Mouse (Mus musculus): ENCODE measurements around the gene Ctso. TPM values are rescaled to one million over a fixed set of nuclear protein-coding genes. Genes with fewer than 3 reads are reported as not detected.

Gene Ctso
- polyA plus RNA-seq, 2 experiments = 2.5 to 4.7 TPM

DNA sequence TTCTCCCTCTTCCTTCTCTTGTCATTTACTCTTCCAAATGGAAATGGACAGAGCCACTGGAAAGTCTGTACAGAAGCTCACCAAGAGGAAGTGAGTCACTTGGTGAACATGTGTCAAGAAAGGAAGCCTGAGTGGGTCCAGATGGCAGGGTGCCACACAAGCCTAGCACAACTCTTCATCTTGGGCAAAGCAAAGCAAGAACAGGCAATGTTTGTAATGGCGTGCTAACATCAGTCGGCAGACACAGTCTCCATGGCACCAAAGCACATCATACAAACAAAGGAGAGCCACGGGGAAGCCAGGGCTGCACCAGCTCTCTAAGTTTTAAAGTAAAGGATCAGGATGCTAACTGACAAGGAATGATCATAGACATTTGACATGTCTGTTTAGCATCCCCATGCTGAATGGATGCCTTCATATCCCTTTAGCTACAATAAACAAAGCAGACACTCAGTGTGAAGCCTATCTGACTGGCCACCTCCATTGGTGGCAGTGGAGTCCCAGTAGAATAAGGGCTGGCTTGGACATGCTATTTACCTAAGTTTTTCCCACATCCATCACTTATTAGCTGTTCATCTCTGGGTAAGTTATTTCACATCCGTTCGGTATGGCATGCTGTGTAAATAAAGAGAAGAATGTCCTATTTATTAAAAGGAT, 16.2 kb upstream of the Ctso start:
- ATAC-seq (ENCODE audit: insufficient read depth) (no peak), DNase-seq (ENCODE audit: low read depth in 3 of 3, low spot score in 3 of 3) (no peak)
- Histone ChIP-seq H3K9me3 (ENCODE audit: control insufficient read depth, low read length) (no peaks in the 10 kb centered on the region), H3K4me1 (replicated peaks; ENCODE audit: control insufficient read depth in 2 of 2, insufficient read depth in 2 of 2, low read length in 1 of 2) (no peaks in the 10 kb centered on the region), H3K27ac (no peak overlapping the region), H3K4me2 (ENCODE audit: low read depth) (no peak overlapping the region), H3K27me3 (ENCODE audit: control insufficient read depth, insufficient read depth, low read length) (no peaks in the 10 kb centered on the region), H3K4me3 (ENCODE audit: insufficient read depth in 1 of 2, low read depth in 2 of 2, low read length in 2 of 2) (no peak overlapping the region), H3K36me3 (replicated peaks; ENCODE audit: control insufficient read depth, insufficient read depth, low read depth) (no peaks in the 10 kb centered on the region), H3K9ac (replicated peaks) (no peak overlapping the region)
- WGBS (ENCODE audit: insufficient replicate concordance) = 72% methylated on average over 5 of the region's 5 CpGs
- TF ChIP-seq CTCF (IDR thresholded peaks at IDR 0.05; ENCODE audit: low read depth) (no peak), EP300 (IDR thresholded peaks at IDR 0.05; ENCODE audit: low read depth) (no peak)

DNA sequence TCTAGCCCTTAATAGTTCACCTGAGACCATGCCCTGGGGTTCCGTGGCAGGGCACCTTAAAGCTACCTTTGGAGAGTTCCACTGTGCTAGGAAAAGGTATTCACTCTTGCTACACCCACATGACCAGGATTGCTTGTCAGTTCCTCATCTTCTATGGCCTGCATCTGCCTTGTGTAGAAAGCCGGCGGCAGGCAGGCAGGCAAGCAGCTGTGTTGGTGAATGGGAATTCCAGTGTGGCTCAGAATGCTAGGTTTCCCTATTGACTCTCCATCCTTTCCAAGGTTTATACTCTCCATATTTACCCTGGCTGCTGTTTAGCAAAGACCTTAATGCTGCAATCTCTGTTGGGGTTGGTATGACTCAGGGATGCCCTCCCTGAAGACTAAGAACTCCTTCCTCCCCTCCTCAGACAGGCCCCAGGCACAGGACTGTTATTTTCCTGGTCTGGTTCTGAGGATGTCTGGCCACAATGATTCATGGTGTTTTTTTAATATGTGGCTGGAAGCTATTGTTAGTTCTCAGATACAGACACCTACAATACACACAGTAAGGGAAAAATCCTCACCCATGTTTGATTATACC, 15.0 kb upstream of the Ctso start:
- ATAC-seq (ENCODE audit: insufficient read depth) (no peak), DNase-seq (ENCODE audit: low read depth in 3 of 3, low spot score in 3 of 3) (no peak)
- Histone ChIP-seq H3K27ac (no peak overlapping the region), H3K9ac (replicated peaks) (no peak overlapping the region), H3K9me3 (ENCODE audit: control insufficient read depth, low read length) (no peaks in the 10 kb centered on the region), H3K4me1 (replicated peaks; ENCODE audit: control insufficient read depth in 2 of 2, insufficient read depth in 2 of 2, low read length in 1 of 2) (no peaks in the 10 kb centered on the region), H3K36me3 (replicated peaks; ENCODE audit: control insufficient read depth, insufficient read depth, low read depth) (no peaks in the 10 kb centered on the region), H3K27me3 (ENCODE audit: control insufficient read depth, insufficient read depth, low read length) (no peaks in the 10 kb centered on the region), H3K4me3 (ENCODE audit: insufficient read depth in 1 of 2, low read depth in 2 of 2, low read length in 2 of 2) (no peak overlapping the region), H3K4me2 (ENCODE audit: low read depth) (no peak overlapping the region)
- TF ChIP-seq CTCF (IDR thresholded peaks at IDR 0.05; ENCODE audit: low read depth) = no peak
- no peak for TF ChIP-seq EP300 (IDR thresholded peaks at IDR 0.05; ENCODE audit: low read depth)
- WGBS (ENCODE audit: insufficient replicate concordance) = 63% methylated on average over 3 of the region's 3 CpGs

DNA sequence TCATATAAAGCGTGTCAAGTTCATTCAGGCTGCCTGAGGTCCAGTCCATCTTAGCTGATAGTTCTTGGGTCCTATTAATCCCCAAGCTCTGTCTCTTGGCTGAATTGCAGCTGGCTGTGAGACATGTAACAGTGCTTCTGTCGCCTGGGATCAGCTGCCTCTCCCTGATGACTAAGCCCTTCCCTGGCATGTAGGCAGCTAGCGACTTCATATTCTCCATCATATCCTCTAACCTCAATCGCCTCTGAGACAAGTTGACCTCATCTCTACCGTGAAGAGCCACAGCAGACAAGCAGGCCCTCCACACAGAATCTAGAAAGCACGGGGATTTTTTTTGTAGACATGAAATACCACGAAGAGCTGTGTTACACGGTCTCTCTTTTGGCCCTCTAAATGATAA, 14.2 kb upstream of the Ctso start:
- ATAC-seq (ENCODE audit: insufficient read depth) = no peak
- no peaks in the 10 kb centered on the region for H3K9me3 ChIP-seq (ENCODE audit: control insufficient read depth, low read length)
- H3K4me1 ChIP-seq (replicated peaks; ENCODE audit: control insufficient read depth in 2 of 2, insufficient read depth in 2 of 2, low read length in 1 of 2) = no peaks in the 10 kb centered on the region
- no peaks in the 10 kb centered on the region for H3K27me3 ChIP-seq (ENCODE audit: control insufficient read depth, insufficient read depth, low read length)
- WGBS (ENCODE audit: insufficient replicate concordance) = 61% methylated on average over 8 of the region's 8 CpGs
- no peak for DNase-seq (ENCODE audit: low read depth in 3 of 3, low spot score in 3 of 3)
- no peak overlapping the region for H3K27ac ChIP-seq
- H3K4me2 ChIP-seq (ENCODE audit: low read depth) = no peak overlapping the region
- no peak overlapping the region for H3K9ac ChIP-seq (replicated peaks)
- H3K36me3 ChIP-seq (replicated peaks; ENCODE audit: control insufficient read depth, insufficient read depth, low read depth) = no peaks in the 10 kb centered on the region
- TF ChIP-seq EP300 (IDR thresholded peaks at IDR 0.05; ENCODE audit: low read depth) (no peak), CTCF (IDR thresholded peaks at IDR 0.05; ENCODE audit: low read depth) (no peak)
- no peak overlapping the region for H3K4me3 ChIP-seq (ENCODE audit: insufficient read depth in 1 of 2, low read depth in 2 of 2, low read length in 2 of 2)

DNA sequence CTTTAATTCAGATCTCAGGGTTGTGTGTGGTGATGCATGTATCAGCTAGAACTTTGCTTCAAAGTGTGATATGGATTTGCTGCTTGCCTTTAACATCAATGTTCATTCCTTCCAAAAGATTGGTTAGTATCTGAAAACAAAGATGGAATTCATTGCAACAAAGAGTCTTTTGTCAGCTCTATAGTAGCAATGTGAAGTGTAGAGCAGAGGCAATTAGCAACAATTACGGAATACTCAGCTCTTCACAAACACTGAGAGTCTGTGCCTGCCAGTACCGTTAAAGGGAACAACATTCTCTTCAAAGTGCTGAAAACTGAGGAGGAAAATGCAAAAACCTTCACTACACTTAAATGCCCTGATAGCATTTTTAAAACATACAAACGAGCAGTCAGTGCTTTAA, 12.7 kb upstream of the Ctso start:
- Histone ChIP-seq H3K9ac (replicated peaks) (no peak overlapping the region), H3K36me3 (replicated peaks; ENCODE audit: control insufficient read depth, insufficient read depth, low read depth) (no peaks in the 10 kb centered on the region), H3K9me3 (ENCODE audit: control insufficient read depth, low read length) (no peaks in the 10 kb centered on the region), H3K4me3 (ENCODE audit: insufficient read depth in 1 of 2, low read depth in 2 of 2, low read length in 2 of 2) (no peak overlapping the region), H3K27ac (no peak overlapping the region), H3K4me2 (ENCODE audit: low read depth) (no peak overlapping the region), H3K27me3 (ENCODE audit: control insufficient read depth, insufficient read depth, low read length) (no peaks in the 10 kb centered on the region), H3K4me1 (replicated peaks; ENCODE audit: control insufficient read depth in 2 of 2, insufficient read depth in 2 of 2, low read length in 1 of 2) (no peaks in the 10 kb centered on the region)
- ATAC-seq (ENCODE audit: insufficient read depth) = no peak
- no peak for DNase-seq (ENCODE audit: low read depth in 3 of 3, low spot score in 3 of 3)
- TF ChIP-seq CTCF (IDR thresholded peaks at IDR 0.05; ENCODE audit: low read depth) = no peak
- no peak for TF ChIP-seq EP300 (IDR thresholded peaks at IDR 0.05; ENCODE audit: low read depth)
- 48% methylated on average over 3 of the region's 3 CpGs for WGBS (ENCODE audit: insufficient replicate concordance)

DNA sequence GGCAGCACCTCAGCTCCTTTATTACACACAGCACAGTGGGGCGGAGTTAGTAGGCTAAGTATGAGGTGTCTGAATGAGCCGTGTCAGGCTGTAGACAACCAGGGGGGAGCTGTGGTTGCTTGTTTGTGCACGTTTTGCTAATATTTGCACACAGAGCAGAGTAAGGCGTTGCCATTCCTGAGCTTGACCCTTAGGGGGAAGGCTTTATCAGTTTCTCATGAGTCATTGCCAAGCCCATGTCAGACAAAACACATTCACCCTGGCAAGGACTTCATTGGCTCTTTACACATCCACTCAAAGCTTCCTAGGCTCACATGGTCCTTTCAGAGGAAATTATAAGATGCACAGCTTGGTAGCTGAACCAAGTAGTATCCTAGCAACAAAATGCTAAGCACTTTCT, 9.5 kb upstream of the Ctso start:
- H3K4me2 ChIP-seq (ENCODE audit: low read depth) = no peak overlapping the region
- H3K9ac ChIP-seq (replicated peaks) = no peak overlapping the region
- H3K9me3 ChIP-seq (ENCODE audit: control insufficient read depth, low read length) = no peaks in the 10 kb centered on the region
- no peak overlapping the region for H3K27ac ChIP-seq
- H3K27me3 ChIP-seq (ENCODE audit: control insufficient read depth, insufficient read depth, low read length) = no peaks in the 10 kb centered on the region
- no peaks in the 10 kb centered on the region for H3K36me3 ChIP-seq (replicated peaks; ENCODE audit: control insufficient read depth, insufficient read depth, low read depth)
- WGBS (ENCODE audit: insufficient replicate concordance) = 32% methylated on average over 4 of the region's 4 CpGs
- H3K4me3 ChIP-seq (ENCODE audit: insufficient read depth in 1 of 2, low read depth in 2 of 2, low read length in 2 of 2) = no peak overlapping the region
- no peaks in the 10 kb centered on the region for H3K4me1 ChIP-seq (replicated peaks; ENCODE audit: control insufficient read depth in 2 of 2, insufficient read depth in 2 of 2, low read length in 1 of 2)
- TF ChIP-seq CTCF (IDR thresholded peaks at IDR 0.05; ENCODE audit: low read depth) = no peak
- TF ChIP-seq EP300 (IDR thresholded peaks at IDR 0.05; ENCODE audit: low read depth) = no peak
- ATAC-seq (ENCODE audit: insufficient read depth) = no peak
- no peak for DNase-seq (ENCODE audit: low read depth in 3 of 3, low spot score in 3 of 3)
